Mouse (Mus musculus): ENCODE measurements around the gene Gria2.

- TF ChIP-seq CTCF (conservative IDR thresholded peaks at IDR 0.05; ENCODE audit: low read length), result no peak
- TF ChIP-seq POU5F1 (IDR thresholded peaks at IDR 0.05; ENCODE audit: borderline replicate concordance, low read length), result no peak
- TF ChIP-seq NANOG (IDR thresholded peaks at IDR 0.05; ENCODE audit: borderline replicate concordance, low read length), result no peak
These were observed 15.4 kb downstream of the Gria2 start for GRCm38 (mm10) chr3:80787116-80787744.

All from E14TG2a.4 (cell line).